Mouse (Mus musculus) liver, postnatal 0 days (tissue): ENCODE measurements around the gene Supt3. TPM values are rescaled to one million over a fixed set of nuclear protein-coding genes. Genes with fewer than 3 reads are reported as not detected.
A peak's percentile ranks its signal among the peaks of the same experiment; 100 is the strongest.

Experiments
- ATAC-seq: fragments of 200-750 bp; cut with Nextera tagmentation; 2 replicates; pipeline ENCODE4 v1.8.0; 2017; ENCODE audit warnings: mild to moderate bottlenecking, moderate library complexity
- DNase-seq: peaks from one replicate; pipeline ENCODE4 v3.0.0-alpha.2; 2016
- H3K27ac ChIP-seq: fragments of 300-500 bp; sonication (generic); 2 replicates; pipeline ENCODE4 v1.5.1; 2014; ENCODE audit warnings: antibody characterized with exemption, moderate library complexity, mild to moderate bottlenecking, low read depth
- H3K27me3 ChIP-seq: fragments of 300-500 bp; sonication (generic); 2 replicates; pipeline ENCODE4 v1.6.1; 2014; ENCODE audit warnings: low read length, control low read depth, mixed read lengths; ENCODE audit not compliant: insufficient read depth
- H3K36me3 ChIP-seq: fragments of 300-500 bp; sonication (generic); replicated peaks from 2 replicates; pipeline ENCODE4 v1.6.1; 2014; ENCODE audit warnings: mild to moderate bottlenecking, control low read depth, low read length, moderate library complexity, mixed read lengths; ENCODE audit not compliant: insufficient read depth
- H3K4me1 ChIP-seq: fragments of 300-500 bp; sonication (generic); 2 replicates; pipeline ENCODE4 v1.6.1; 2014; ENCODE audit warnings: antibody characterized with exemption, mild to moderate bottlenecking, control low read depth; ENCODE audit not compliant: insufficient read depth
- H3K4me2 ChIP-seq: fragments of 300-500 bp; sonication (generic); 2 replicates; pipeline ENCODE4 v1.6.1; 2014; ENCODE audit warnings: low read depth, mild to moderate bottlenecking, low read length, moderate library complexity, mixed read lengths
- H3K4me3 ChIP-seq: fragments of 300-500 bp; sonication (generic); 2 replicates; pipeline ENCODE4 v1.5.1; 2014; ENCODE audit warnings: low read depth, low read length
- H3K9ac ChIP-seq: fragments of 300-500 bp; sonication (generic); replicated peaks from 2 replicates; pipeline ENCODE4 v1.6.1; 2014; ENCODE audit warnings: mild to moderate bottlenecking, moderate library complexity
- H3K9me3 ChIP-seq: fragments of 300-500 bp; sonication (generic); 2 replicates; pipeline ENCODE4 v1.6.1; 2016; ENCODE audit warnings: mild to moderate bottlenecking, control low read depth, low read length, mixed read lengths
- CTCF ChIP-seq: sonication (generic); IDR thresholded peaks from 2 replicates; pipeline ENCODE4 v1.5.1; 2016; ENCODE audit warnings: antibody characterized with exemption, low read depth
- EP300 ChIP-seq: IDR thresholded peaks from 2 replicates; pipeline ENCODE4 v1.6.1; 2016; ENCODE audit warnings: antibody characterized with exemption, low read depth, mild to moderate bottlenecking
- WGBS: fragments of 180-500 bp; shearing (Covaris S2); extraction: QIAGEN DNeasy Blood & Tissue Kit; methylation state at CpG from one replicate; pipeline ENCODE4 v1.1.7; 2014; ENCODE audit not compliant: insufficient replicate concordance; 5-methylcytosine and 5-hydroxymethylcytosine counted together
- polyA plus RNA-seq: library from polyadenylated mRNA; unstranded; fragments of >200 nt; fragmentation: Nextera tagmentation; extraction: Ambion mirVana; gene quantifications from 2 replicates; pipeline ENCODE4 v1.2.1, GENCODE M21; 2015

The Supt3 gene
- polyA plus RNA-seq, 1 experiment from 2014 or later: 5.0 TPM

DNA sequence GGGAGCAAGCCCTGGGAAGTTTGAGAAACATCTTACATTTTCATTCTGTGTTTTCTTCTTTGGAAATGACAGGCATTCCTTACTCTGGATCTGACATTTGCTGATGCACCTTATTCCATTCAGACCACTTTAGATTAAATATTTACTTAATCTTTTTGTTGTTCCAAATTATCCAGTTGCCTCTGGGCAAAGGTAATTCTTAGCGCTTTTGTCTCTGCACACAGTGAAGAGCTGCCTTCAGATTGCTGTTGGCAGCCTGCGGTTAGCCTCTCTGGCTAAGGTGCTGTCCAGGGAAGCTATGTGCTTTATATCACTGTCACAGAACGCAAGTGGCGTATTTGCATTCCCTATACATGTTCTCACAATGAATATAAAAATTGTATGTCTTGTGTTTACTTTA is 226.4 kb downstream of the Supt3 start:
- Histone ChIP-seq H3K9ac (no peak overlapping the region), H3K4me1 (no peaks in the 10 kb centered on the region), H3K27me3 (no peaks in the 10 kb centered on the region), H3K27ac (no peak overlapping the region), H3K4me2 (no peak overlapping the region), H3K36me3 (no peaks in the 10 kb centered on the region; the same call in 1 of the 2 replicates), H3K4me3 (no peak overlapping the region), H3K9me3 (no peaks in the 10 kb centered on the region)
- TF ChIP-seq EP300: no peak
- no peak for TF ChIP-seq CTCF
- WGBS: 90% methylated on average over 4 of the region's 4 CpGs
- no peak for DNase-seq
- ATAC-seq: no peak

DNA sequence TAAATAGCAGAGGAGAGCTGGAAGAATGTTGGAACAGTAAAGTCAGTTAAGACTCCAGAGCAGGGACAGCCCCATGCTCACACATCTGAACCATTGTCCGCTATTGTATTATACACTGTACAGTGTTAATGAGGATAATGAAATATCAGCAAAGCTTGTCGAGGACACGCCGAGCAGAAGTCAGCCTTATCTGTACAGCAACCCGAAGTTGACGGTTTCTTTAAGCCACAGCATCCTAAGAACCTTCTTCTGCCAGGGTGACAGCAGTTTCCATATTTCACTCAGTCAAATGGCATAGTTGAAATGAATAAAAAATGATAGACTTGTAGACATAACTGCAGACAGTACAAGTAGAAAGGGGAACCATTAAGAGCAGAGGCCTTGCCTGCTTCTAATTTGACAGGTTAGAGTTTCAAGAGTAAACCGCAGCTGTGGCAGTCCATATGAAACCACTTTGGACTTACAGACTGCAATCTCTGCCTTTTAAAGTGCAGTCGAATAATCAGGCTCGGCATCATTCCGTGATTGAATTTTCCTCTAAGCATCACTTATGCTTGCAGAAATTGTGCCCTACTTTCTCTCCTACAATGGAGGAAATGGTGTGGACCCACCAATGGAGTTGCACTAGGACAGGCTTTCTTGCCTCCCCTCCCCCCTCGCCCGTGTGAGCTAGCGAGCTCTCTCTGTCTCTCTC is 227.7 kb downstream of the Supt3 start:
- H3K4me3 ChIP-seq: no peak overlapping the region
- WGBS: 68% methylated on average over 13 of the region's 13 CpGs

GRCm38 (mm10) chr17:45007461-45007860 is 230.5 kb downstream of the Supt3 start:
- Histone ChIP-seq H3K9ac (no peak overlapping the region), H3K27ac (no peak overlapping the region), H3K36me3 (no peaks in the 10 kb centered on the region), H3K27me3 (no peaks in the 10 kb centered on the region), H3K4me1 (no peaks in the 10 kb centered on the region; the same call in 1 of the 2 replicates), H3K4me3 (no peak overlapping the region), H3K9me3 (no peaks in the 10 kb centered on the region), H3K4me2 (no peak overlapping the region)
- 46% methylated on average over 1 of the region's 1 CpGs for WGBS
- DNase-seq (no peak), ATAC-seq (no peak)
- TF ChIP-seq CTCF (no peak), EP300 (no peak)

More for the DNA sequence above, 227.7 kb downstream of the Supt3 start:
- H3K9me3 ChIP-seq: no peaks in the 10 kb centered on the region
- no peak for DNase-seq
- H3K4me2 ChIP-seq: no peak overlapping the region
- H3K9ac ChIP-seq: no peak overlapping the region
- ATAC-seq: no peak
- no peaks in the 10 kb centered on the region for H3K27me3 ChIP-seq
- no peak for TF ChIP-seq EP300
- TF ChIP-seq CTCF: no peak
- H3K4me1 ChIP-seq: no peaks in the 10 kb centered on the region
- no peaks in the 10 kb centered on the region for H3K36me3 ChIP-seq
- H3K27ac ChIP-seq: no peak overlapping the region

DNA sequence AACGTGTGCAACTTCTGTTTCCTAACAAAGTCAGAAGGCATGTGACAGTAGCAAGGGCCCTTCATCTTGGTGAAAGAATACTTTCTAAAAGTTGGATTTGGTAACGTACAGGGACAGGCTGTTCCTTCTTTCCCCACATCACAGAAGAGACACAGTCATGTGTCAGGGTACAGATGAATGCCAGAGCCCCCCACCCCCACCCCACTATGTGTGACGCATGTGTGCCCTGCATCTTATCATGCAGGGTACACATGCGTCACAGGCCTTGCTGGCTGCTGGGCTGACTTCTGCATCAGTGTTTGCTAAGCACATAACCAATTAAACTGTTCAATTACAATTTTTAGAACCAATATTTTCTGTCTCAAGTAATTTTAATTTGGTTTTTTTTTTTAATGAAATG is 231.7 kb downstream of the Supt3 start:
- Histone ChIP-seq H3K4me1 (no peaks in the 10 kb centered on the region; the same call in 1 of the 2 replicates), H3K36me3 (no peaks in the 10 kb centered on the region), H3K27ac (no peak overlapping the region), H3K27me3 (no peaks in the 10 kb centered on the region), H3K4me2 (no peak overlapping the region), H3K9ac (no peak overlapping the region), H3K9me3 (no peaks in the 10 kb centered on the region), H3K4me3 (no peak overlapping the region)
- 71% methylated on average over 4 of the region's 4 CpGs for WGBS
- no peak for TF ChIP-seq EP300
- DNase-seq: no peak
- ATAC-seq: no peak

- H3K4me2 ChIP-seq: no peak overlapping the region
- no peaks in the 10 kb centered on the region; the same call in 1 of the 2 replicates for H3K4me1 ChIP-seq
- H3K27ac ChIP-seq: no peak overlapping the region
- TF ChIP-seq CTCF: no peak
- TF ChIP-seq EP300: no peak
- DNase-seq (no peak), ATAC-seq (peak; percentile 53; the same call in 1 of the 2 replicates)
- no peaks in the 10 kb centered on the region for H3K9me3 ChIP-seq
- 54% methylated on average over 2 of the region's 2 CpGs for WGBS
- no peaks in the 10 kb centered on the region for H3K36me3 ChIP-seq
- no peak overlapping the region for H3K4me3 ChIP-seq
- no peak overlapping the region for H3K9ac ChIP-seq
- H3K27me3 ChIP-seq: no peaks in the 10 kb centered on the region
Observed at GRCm38 (mm10) chr17:45010409-45010808, 233.5 kb downstream of the Supt3 start.

GRCm38 (mm10) chr17:45016746-45017145 is 239.8 kb downstream of the Supt3 start:
- Histone ChIP-seq H3K9me3 (no peaks in the 10 kb centered on the region), H3K27me3 (no peaks in the 10 kb centered on the region), H3K4me2 (no peak overlapping the region), H3K36me3 (no peaks in the 10 kb centered on the region), H3K27ac (no peak overlapping the region), H3K4me3 (no peak overlapping the region), H3K4me1 (no peaks in the 10 kb centered on the region), H3K9ac (no peak overlapping the region)
- no peak for DNase-seq
- WGBS: 72% methylated on average over 4 of the region's 4 CpGs
- no peak for ATAC-seq
- TF ChIP-seq CTCF (no peak), EP300 (no peak)
